Mouse (Mus musculus): ENCODE data around the gene Cebpg.

GRCm38 (mm10) chr7:35044719-35045118 is 11.7 kb downstream of the Cebpg start:
- TF ChIP-seq CTCF (IDR thresholded peaks at IDR 0.05; ENCODE audit: borderline replicate concordance, extremely low read depth, insufficient read depth, insufficient read length) (no peak), POLR2A (IDR thresholded peaks at IDR 0.05; ENCODE audit: borderline replicate concordance, extremely low read depth, insufficient read depth, insufficient read length, poor library complexity, severe bottlenecking) (no peak)

Measured in brain, embryonic 14.5 days (tissue).